Mouse (Mus musculus): ENCODE measurements at regions not wholly inside any gene's neighbourhood (a gene's known extent, or its start where the extent isn't known, plus 50 kb on each side); places are given as distances from the start of the nearest gene placed in this dataset.
"Not testable (repeated sequence)": the region's sequence is repeated elsewhere in the genome, so short reads cannot be mapped to it uniquely, and the experiment has no call there.

DNA sequence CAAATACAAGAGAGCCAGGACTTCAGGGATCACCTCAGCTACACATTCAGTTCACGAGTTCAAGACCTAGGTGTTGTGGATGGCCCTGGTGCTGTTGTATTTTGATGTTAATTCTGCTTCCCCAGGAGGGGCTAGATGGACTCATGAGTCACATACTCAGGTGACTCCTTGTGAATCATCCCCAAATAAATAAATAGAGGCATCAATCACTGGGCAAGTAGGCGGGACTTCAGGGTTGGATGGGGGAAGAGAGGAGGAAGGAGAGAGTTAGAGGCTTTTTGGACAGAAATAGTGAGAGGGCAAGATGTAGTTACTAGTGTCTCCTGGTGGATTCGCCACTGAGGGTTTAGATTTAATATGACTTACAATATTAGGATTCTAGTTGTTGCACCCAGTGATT, 266.7 kb downstream of the Lpin1 start:
- WGBS, result 75% methylated on average over 3 of the region's 3 CpGs
- no peak for ATAC-seq (ENCODE audit: insufficient read depth)

DNA sequence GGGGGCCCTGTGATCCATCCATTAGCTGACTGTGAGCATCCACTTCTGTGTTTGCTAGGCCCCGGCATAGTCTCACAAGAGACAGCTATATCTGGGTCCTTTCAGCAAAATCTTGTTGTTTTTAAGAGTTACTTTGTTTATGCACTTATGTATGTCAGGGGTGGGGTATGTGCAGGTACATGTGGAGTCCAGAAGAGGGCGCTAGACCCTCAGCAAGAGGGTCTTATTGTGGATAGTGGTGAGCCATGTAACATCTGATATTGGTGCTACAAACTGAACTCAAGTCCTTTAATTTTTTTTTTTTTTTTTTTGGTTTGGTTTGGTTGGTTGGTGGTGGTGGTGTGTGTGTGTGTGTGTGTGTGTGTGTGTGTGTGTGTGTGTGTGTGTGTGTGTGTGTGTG, 268.7 kb downstream of the Lpin1 start:
- not testable (repeated sequence) for ATAC-seq (ENCODE audit: insufficient read depth)
- WGBS, result 44% methylated on average over 2 of the region's 2 CpGs
- peak; percentile 27; the same call in 1 of the 2 replicates for TF ChIP-seq CTCF (IDR thresholded peaks at IDR 0.05; ENCODE audit: low read depth)

More for the DNA sequence above, 266.7 kb downstream of the Lpin1 start:
- H3K9ac ChIP-seq, result no peak overlapping the region
- no peaks in the 10 kb centered on the region for H3K9me3 ChIP-seq (ENCODE audit: low read depth, low read length)
- no peak for DNase-seq
- no peak overlapping the region for H3K27ac ChIP-seq (ENCODE audit: low read depth)
- H3K4me3 ChIP-seq (ENCODE audit: low read depth, low read length), result no peak overlapping the region
- H3K36me3 ChIP-seq (ENCODE audit: insufficient read depth), result no peaks in the 10 kb centered on the region
- no peak overlapping the region for H3K4me2 ChIP-seq
- H3K27me3 ChIP-seq (ENCODE audit: insufficient read depth, low read length), result no peaks in the 10 kb centered on the region
- H3K4me1 ChIP-seq (ENCODE audit: insufficient read depth), result no peaks in the 10 kb centered on the region
- TF ChIP-seq CTCF (IDR thresholded peaks at IDR 0.05; ENCODE audit: low read depth), result no peak

DNA sequence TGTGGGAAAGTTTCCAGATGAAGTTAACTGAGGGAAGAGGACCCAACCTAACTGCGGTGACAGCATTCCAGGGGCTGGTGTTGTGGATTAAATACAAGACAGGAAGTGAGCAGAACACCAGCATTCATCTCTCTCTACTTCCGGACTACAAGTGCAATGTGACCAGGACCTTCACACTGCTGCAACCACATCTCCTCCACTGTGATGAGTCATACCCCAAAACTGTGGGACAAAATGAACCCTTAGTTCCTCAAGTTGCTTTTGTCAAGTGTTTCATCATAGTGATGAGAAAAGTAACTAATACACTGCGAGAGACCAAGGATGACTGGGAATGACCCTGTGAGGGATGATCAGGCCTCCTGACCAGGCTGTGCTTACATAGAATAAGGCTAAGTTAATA, 279.3 kb downstream of the Lpin1 start:
- H3K4me1 ChIP-seq (ENCODE audit: insufficient read depth), result no peaks in the 10 kb centered on the region
- H3K27ac ChIP-seq (ENCODE audit: low read depth), result no peak overlapping the region
- no peaks in the 10 kb centered on the region for H3K36me3 ChIP-seq (ENCODE audit: insufficient read depth)
- no peaks in the 10 kb centered on the region for H3K27me3 ChIP-seq (ENCODE audit: insufficient read depth, low read length)
- WGBS, result 83% methylated on average over 3 of the region's 3 CpGs
- ATAC-seq (ENCODE audit: insufficient read depth) (no peak), DNase-seq (no peak)
- H3K4me2 ChIP-seq, result no peak overlapping the region
- no peak for TF ChIP-seq CTCF (IDR thresholded peaks at IDR 0.05; ENCODE audit: low read depth)
- H3K9me3 ChIP-seq (ENCODE audit: low read depth, low read length), result no peaks in the 10 kb centered on the region
- H3K9ac ChIP-seq, result no peak overlapping the region
- no peak overlapping the region for H3K4me3 ChIP-seq (ENCODE audit: low read depth, low read length)

More for the DNA sequence above, 268.7 kb downstream of the Lpin1 start:
- H3K9me3 ChIP-seq (ENCODE audit: low read depth, low read length); H3K4me2 ChIP-seq; H3K9ac ChIP-seq; H3K27me3 ChIP-seq (ENCODE audit: insufficient read depth, low read length); H3K27ac ChIP-seq (ENCODE audit: low read depth); H3K4me1 ChIP-seq (ENCODE audit: insufficient read depth); H3K4me3 ChIP-seq (ENCODE audit: low read depth, low read length); H3K36me3 ChIP-seq (ENCODE audit: insufficient read depth): not testable (repeated sequence)
- DNase-seq, result peak; percentile 4

DNA sequence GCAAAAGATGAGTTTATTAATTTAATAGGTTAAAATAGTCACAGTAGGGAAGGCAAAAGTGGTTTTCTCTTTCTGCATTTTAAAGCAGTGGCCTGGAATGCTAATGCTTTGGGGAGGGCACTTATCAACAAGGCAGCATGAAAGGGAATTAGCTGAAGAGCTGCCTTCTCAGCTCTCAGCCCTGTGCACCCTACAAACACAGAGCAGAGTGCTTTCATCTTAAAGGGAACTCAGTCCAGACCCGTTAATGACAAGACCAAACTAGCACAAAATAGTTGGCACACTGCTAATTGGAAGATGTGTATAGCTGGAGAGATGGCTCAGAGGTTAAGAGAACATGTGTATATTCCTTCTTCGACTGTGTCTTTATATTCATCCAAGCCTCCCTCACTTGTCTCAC, 281.6 kb downstream of the Lpin1 start:
- Histone ChIP-seq H3K4me1 (ENCODE audit: insufficient read depth) (no peaks in the 10 kb centered on the region), H3K27ac (ENCODE audit: low read depth) (no peak overlapping the region), H3K4me2 (no peak overlapping the region), H3K9ac (no peak overlapping the region), H3K9me3 (ENCODE audit: low read depth, low read length) (no peaks in the 10 kb centered on the region), H3K4me3 (ENCODE audit: low read depth, low read length) (no peak overlapping the region), H3K36me3 (ENCODE audit: insufficient read depth) (no peaks in the 10 kb centered on the region), H3K27me3 (ENCODE audit: insufficient read depth, low read length) (no peaks in the 10 kb centered on the region)
- 58% methylated on average over 2 of the region's 2 CpGs for WGBS
- TF ChIP-seq CTCF (IDR thresholded peaks at IDR 0.05; ENCODE audit: low read depth), result no peak
- DNase-seq (no peak), ATAC-seq (ENCODE audit: insufficient read depth) (no peak)

DNA sequence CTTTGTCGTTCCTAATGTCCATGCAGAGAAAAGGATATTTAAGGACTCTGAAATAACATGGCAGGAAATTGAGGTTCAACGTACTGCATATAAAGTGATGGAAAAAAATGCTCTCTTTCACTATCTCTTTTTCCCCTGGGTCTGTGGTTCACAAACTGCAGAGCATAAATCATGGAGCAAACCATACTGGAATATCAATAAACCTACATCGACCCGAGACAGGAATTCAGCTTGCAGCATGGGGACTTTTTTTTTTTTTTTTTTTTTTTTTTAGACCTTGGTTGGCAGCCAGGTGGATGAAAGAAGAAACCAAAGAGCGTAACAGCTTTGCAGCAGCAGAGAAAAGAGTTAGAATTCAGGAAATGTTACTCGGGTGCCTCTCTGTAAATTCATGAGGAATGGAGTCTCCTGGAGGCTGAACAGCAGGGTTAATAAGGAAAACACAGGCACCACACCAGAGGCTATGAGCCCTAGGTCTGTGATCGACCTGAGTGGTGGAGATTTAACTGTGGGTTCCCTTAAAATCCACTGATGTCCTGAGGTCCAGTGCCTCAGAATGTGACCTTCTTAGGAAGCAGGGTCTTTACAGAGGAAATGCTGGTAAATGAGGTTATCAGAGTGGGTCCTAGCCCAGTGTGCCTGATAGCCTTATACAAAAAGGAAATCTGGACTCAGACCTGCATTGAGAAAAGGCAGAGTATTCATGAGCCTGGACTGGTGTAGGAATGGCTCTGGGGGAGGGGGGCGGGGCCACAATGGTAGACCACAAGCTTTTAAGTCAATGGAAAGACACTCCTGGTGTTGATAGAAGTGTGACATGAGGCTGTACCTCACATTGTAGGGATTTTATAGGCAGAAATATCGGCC, 290.0 kb downstream of the Lpin1 start:
- Histone ChIP-seq H3K4me3 (ENCODE audit: low read depth, low read length) (no peak overlapping the region), H3K27me3 (ENCODE audit: insufficient read depth, low read length) (no peaks in the 10 kb centered on the region), H3K27ac (ENCODE audit: low read depth) (no peak overlapping the region), H3K9me3 (ENCODE audit: low read depth, low read length) (no peaks in the 10 kb centered on the region), H3K36me3 (ENCODE audit: insufficient read depth) (no peaks in the 10 kb centered on the region), H3K4me1 (ENCODE audit: insufficient read depth) (no peaks in the 10 kb centered on the region), H3K4me2 (no peak overlapping the region), H3K9ac (no peak overlapping the region)
- 64% methylated on average over 9 of the region's 9 CpGs for WGBS
- ATAC-seq (ENCODE audit: insufficient read depth), result no peak
- no peak for TF ChIP-seq CTCF (IDR thresholded peaks at IDR 0.05; ENCODE audit: low read depth)
- no peak for DNase-seq

DNA sequence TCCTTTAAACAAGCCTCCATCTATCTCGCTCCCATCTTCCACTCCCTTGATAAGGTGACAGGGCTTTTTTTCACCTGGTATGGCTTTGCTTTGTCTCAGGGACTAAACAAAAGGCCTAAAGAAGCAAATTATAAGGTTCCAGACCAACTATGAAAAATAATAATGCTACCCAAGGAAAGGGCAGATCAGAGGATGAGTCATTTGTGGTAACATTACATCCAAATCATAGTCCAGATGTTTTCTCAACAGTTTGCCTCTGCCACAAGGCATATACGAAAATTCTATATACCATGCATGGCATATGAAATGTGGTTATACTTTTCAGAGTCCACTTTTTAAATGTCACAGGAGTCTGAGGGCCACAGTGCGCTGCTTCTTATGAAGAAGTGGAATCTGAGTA, 302.7 kb downstream of the Lpin1 start:
- no peak overlapping the region for H3K9ac ChIP-seq
- H3K36me3 ChIP-seq (ENCODE audit: insufficient read depth), result no peaks in the 10 kb centered on the region
- no peak overlapping the region for H3K4me3 ChIP-seq (ENCODE audit: low read depth, low read length)
- no peak overlapping the region for H3K27ac ChIP-seq (ENCODE audit: low read depth)
- no peaks in the 10 kb centered on the region for H3K27me3 ChIP-seq (ENCODE audit: insufficient read depth, low read length)
- 69% methylated on average over 3 of the region's 3 CpGs for WGBS
- ATAC-seq (ENCODE audit: insufficient read depth) (no peak), DNase-seq (no peak)
- H3K4me1 ChIP-seq (ENCODE audit: insufficient read depth), result no peaks in the 10 kb centered on the region
- H3K9me3 ChIP-seq (ENCODE audit: low read depth, low read length), result no peaks in the 10 kb centered on the region
- no peak for TF ChIP-seq CTCF (IDR thresholded peaks at IDR 0.05; ENCODE audit: low read depth)
- no peak overlapping the region for H3K4me2 ChIP-seq

DNA sequence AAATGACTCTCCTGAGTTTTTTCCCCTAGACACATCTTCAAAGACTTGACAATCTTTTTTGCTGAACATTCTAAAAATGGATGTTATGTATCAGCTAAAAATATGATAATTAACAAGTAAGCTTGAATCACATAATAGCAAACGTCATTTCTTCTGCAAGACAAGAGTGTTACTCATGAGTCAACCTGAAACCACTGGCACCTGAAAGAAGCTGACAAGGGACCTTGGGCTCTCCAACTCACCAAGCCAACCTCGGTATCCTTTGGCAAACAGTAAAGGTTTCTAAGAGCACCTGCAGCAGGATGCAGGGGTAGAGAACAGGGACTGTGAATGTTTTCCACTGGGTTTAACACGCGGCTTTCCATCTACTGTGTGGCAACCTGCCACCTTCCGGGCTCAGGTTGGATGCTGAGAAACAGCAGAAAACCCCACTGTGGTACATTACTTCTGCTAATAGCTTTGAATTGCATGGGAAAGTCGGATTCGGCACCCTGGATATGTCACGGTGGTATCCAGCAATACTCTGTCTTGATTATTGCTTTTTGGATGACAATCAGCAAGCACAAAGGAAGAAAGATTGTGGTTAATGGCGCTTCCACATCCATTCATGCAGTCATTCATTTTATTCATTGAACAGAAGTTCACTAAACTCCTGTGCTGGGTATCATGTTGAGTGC, 305.9 kb downstream of the Lpin1 start:
- 80% methylated on average over 9 of the region's 9 CpGs for WGBS
- no peak overlapping the region for H3K4me3 ChIP-seq (ENCODE audit: low read depth, low read length)
- DNase-seq (no peak), ATAC-seq (ENCODE audit: insufficient read depth) (no peak)
- H3K27ac ChIP-seq (ENCODE audit: low read depth), result no peak overlapping the region
- H3K9ac ChIP-seq, result no peak overlapping the region
- TF ChIP-seq CTCF (IDR thresholded peaks at IDR 0.05; ENCODE audit: low read depth), result no peak
- H3K9me3 ChIP-seq (ENCODE audit: low read depth, low read length), result no peaks in the 10 kb centered on the region
- no peaks in the 10 kb centered on the region for H3K27me3 ChIP-seq (ENCODE audit: insufficient read depth, low read length)
- no peaks in the 10 kb centered on the region for H3K4me1 ChIP-seq (ENCODE audit: insufficient read depth)
- H3K4me2 ChIP-seq, result no peak overlapping the region
- H3K36me3 ChIP-seq (ENCODE audit: insufficient read depth), result no peaks in the 10 kb centered on the region

All from lung, embryonic 14.5 days (tissue).